Mouse (Mus musculus): ENCODE results near the gene Aff3. TPM values are rescaled to one million over a fixed set of nuclear protein-coding genes. Genes with fewer than 3 reads are reported as not detected.

Aff3 gene
- polyA plus RNA-seq, 1 experiment from 2014 or later, result 29.5 TPM

DNA sequence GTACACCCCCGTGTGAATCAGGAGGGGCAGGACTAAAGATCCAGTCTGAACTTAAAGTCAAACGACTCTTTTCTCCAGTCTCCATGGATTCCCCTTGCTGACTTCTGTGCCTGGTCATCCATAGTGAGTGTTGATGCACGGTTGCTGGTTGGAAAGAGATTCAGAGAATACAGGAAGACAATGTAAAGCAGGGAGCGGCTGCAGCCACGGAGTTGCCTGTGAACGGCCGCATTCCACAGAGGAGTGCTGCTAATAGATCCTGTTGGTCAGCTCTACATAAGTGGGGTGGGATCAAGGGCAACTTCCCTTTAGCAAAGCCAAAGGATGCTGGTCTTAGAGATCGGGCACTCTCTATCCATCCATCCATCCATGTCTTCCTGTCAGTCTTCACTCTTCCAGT lies 410.3 kb downstream of the Aff3 start:
- Histone ChIP-seq H3K4me3 (replicated peaks; ENCODE audit: low read length) (no peak overlapping the region), H3K27me3 (ENCODE audit: control insufficient read depth, insufficient read depth, low read length) (no peaks in the 10 kb centered on the region), H3K9me3 (ENCODE audit: control insufficient read depth, low read length) (no peaks in the 10 kb centered on the region), H3K36me3 (replicated peaks; ENCODE audit: control insufficient read depth, insufficient read depth) (no peaks in the 10 kb centered on the region; the same call in 1 of the 2 replicates), H3K4me1 (replicated peaks; ENCODE audit: control insufficient read depth, insufficient read depth, low read length) (peaks cover 15% of the 10 kb centered on the region; the same call in 1 of the 2 replicates), H3K4me2 (replicated peaks) (no peak overlapping the region), H3K27ac (no peak overlapping the region), H3K9ac (no peak overlapping the region)
- ATAC-seq (ENCODE audit: low FRiP score) (no peak), DNase-seq (ENCODE audit: low spot score) (no peak)
- 77% methylated on average over 8 of the region's 8 CpGs for WGBS

DNA sequence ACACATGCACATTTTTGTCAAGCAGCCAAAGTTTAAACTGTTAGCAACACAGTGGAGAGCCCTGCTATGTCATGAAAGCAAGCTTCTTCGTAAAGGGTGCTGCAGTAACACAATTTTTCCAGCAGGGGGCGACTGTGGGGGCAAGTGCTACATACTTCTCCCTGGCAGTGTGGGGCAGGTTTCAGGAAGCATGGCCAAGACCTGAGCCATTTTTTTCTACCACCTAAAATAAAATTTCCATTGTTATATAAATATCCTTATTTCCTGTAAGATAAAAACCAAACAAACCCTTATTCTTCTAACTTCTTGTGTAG lies 412.0 kb downstream of the Aff3 start:
- H3K4me3 ChIP-seq (replicated peaks; ENCODE audit: low read length), result no peak overlapping the region
- WGBS, result 40% methylated on average over 2 of the region's 2 CpGs
- H3K9ac ChIP-seq, result no peak overlapping the region
- H3K27ac ChIP-seq, result no peak overlapping the region
- DNase-seq (ENCODE audit: low spot score) (peak; percentile 50), ATAC-seq (ENCODE audit: low FRiP score) (no peak)
- peaks cover 22% of the 10 kb centered on the region; the same call in 1 of the 2 replicates for H3K4me1 ChIP-seq (replicated peaks; ENCODE audit: control insufficient read depth, insufficient read depth, low read length)
- H3K9me3 ChIP-seq (ENCODE audit: control insufficient read depth, low read length), result no peaks in the 10 kb centered on the region
- H3K27me3 ChIP-seq (ENCODE audit: control insufficient read depth, insufficient read depth, low read length), result no peaks in the 10 kb centered on the region
- no peaks in the 10 kb centered on the region; the same call in 1 of the 2 replicates for H3K36me3 ChIP-seq (replicated peaks; ENCODE audit: control insufficient read depth, insufficient read depth)
- no peak overlapping the region for H3K4me2 ChIP-seq (replicated peaks)

DNA sequence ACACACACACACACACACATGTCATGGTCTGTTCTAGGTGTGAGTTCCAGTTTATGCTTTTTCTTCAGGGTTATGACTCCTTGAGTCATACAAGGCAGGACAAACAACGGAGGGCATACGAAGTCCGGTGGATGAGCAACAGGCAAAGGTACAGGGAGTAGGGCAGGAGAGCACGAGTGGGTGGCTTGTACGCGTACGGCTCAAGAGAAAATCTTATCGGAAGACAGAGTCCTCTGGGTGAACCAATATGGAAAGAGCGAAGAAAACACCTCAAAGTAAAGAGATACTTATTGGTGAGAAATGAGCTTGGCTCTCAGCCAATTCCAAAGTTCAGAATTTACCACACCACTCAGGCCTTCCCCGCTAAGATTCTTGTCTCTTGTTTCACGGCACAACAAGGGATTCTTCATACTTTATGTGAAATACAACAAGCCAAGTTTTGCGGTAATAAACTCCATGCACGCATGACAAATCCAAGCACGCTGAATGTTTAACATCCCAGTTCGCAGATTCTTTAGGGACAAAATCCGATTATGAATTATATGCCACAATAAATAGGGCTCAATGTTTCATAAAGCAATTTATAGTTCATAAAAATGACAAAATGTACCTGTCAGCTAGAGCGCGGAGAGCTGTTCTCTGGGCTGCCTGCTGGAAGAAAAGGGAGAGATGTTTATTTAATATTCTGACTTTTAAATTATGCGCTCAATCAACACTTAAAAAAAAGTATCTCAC lies 412.6 kb downstream of the Aff3 start:
- Histone ChIP-seq H3K36me3 (replicated peaks; ENCODE audit: control insufficient read depth, insufficient read depth) (no peaks in the 10 kb centered on the region; the same call in 1 of the 2 replicates), H3K27me3 (ENCODE audit: control insufficient read depth, insufficient read depth, low read length) (no peaks in the 10 kb centered on the region), H3K4me1 (replicated peaks; ENCODE audit: control insufficient read depth, insufficient read depth, low read length) (peaks cover 22% of the 10 kb centered on the region; the same call in 1 of the 2 replicates), H3K9me3 (ENCODE audit: control insufficient read depth, low read length) (no peaks in the 10 kb centered on the region), H3K4me2 (replicated peaks) (no peak overlapping the region), H3K27ac (no peak overlapping the region), H3K9ac (no peak overlapping the region), H3K4me3 (replicated peaks; ENCODE audit: low read length) (no peak overlapping the region)
- DNase-seq (ENCODE audit: low spot score), result no peak
- ATAC-seq (ENCODE audit: low FRiP score), result no peak
- WGBS, result 83% methylated on average over 19 of the region's 19 CpGs

DNA sequence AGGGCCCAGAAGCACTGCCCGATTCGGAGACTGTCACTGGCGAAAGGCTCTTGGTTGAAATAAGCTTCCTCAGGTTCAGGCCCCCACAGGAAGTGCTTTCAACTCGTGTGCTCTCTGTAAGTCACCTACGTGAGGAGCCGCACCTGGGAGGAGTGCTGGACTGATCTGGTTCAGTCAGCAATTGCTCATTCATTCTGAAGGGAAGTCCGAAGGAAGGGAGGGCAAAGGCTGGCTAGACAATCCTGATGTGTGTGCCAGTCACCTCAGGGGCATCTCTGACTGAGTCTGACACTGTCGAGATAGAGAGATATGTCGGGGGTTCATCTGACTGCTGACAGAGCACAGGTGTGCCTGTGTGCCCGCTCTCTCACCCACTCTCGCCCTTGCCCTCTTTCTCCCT lies 413.3 kb downstream of the Aff3 start:
- no peak for ATAC-seq (ENCODE audit: low FRiP score)
- 91% methylated on average over 11 of the region's 11 CpGs for WGBS
- DNase-seq (ENCODE audit: low spot score), result no peak
- no peak overlapping the region for H3K9ac ChIP-seq
- no peak overlapping the region for H3K4me2 ChIP-seq (replicated peaks)
- no peaks in the 10 kb centered on the region for H3K27me3 ChIP-seq (ENCODE audit: control insufficient read depth, insufficient read depth, low read length)
- peaks cover 24% of the 10 kb centered on the region; the same call in 1 of the 2 replicates for H3K4me1 ChIP-seq (replicated peaks; ENCODE audit: control insufficient read depth, insufficient read depth, low read length)
- no peaks in the 10 kb centered on the region; the same call in 1 of the 2 replicates for H3K36me3 ChIP-seq (replicated peaks; ENCODE audit: control insufficient read depth, insufficient read depth)
- no peak overlapping the region for H3K4me3 ChIP-seq (replicated peaks; ENCODE audit: low read length)
- H3K9me3 ChIP-seq (ENCODE audit: control insufficient read depth, low read length), result no peaks in the 10 kb centered on the region
- no peak overlapping the region for H3K27ac ChIP-seq

DNA sequence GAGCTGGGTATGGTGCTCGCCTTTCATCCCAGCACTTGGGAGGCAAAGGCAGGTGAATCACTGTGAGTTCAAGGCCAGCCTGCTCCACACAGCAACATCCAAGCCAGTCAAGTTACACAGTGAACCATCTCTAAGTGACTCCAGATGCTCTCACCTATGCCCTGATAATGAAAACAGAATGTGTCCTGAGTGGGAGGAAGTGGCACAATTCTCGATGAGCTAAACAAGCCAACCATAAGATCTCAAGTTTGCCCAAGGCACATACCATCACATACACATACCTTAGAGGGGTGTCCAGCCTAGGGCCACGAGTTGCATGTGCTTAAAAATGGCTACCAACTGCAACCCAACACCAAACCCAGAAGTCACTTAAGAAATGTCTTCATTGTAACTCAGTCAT lies 414.5 kb downstream of the Aff3 start:
- Histone ChIP-seq H3K9ac (no peak overlapping the region), H3K9me3 (ENCODE audit: control insufficient read depth, low read length) (no peaks in the 10 kb centered on the region), H3K4me2 (replicated peaks) (no peak overlapping the region), H3K27me3 (ENCODE audit: control insufficient read depth, insufficient read depth, low read length) (no peaks in the 10 kb centered on the region), H3K36me3 (replicated peaks; ENCODE audit: control insufficient read depth, insufficient read depth) (no peaks in the 10 kb centered on the region; the same call in 1 of the 2 replicates), H3K27ac (no peak overlapping the region), H3K4me1 (replicated peaks; ENCODE audit: control insufficient read depth, insufficient read depth, low read length) (peaks cover 19% of the 10 kb centered on the region; the same call in 1 of the 2 replicates), H3K4me3 (replicated peaks; ENCODE audit: low read length) (no peak overlapping the region)
- WGBS, result 87% methylated on average over 3 of the region's 3 CpGs
- ATAC-seq (ENCODE audit: low FRiP score) (no peak), DNase-seq (ENCODE audit: low spot score) (no peak)

DNA sequence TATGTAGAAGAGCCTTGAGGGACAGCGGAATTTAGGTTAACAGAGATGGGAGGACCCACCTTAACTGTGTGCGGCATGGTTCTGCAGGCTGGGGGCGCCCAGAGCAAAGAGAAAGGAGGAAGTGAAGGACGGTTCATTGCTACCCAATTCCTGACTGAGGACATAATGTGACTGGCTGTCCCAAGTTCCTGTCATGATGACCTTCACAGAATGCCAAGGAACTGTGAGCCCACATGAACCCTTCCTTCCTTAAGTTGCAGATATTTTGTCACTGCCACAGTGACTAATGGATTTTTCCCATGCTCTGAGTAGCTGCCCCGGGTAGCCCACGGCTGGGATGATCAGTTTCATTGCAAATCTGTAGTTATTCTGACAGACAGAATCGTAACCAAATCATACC lies 415.2 kb downstream of the Aff3 start:
- WGBS, result 82% methylated on average over 7 of the region's 7 CpGs
- no peak for ATAC-seq (ENCODE audit: low FRiP score)
- H3K9ac ChIP-seq, result no peak overlapping the region

DNA sequence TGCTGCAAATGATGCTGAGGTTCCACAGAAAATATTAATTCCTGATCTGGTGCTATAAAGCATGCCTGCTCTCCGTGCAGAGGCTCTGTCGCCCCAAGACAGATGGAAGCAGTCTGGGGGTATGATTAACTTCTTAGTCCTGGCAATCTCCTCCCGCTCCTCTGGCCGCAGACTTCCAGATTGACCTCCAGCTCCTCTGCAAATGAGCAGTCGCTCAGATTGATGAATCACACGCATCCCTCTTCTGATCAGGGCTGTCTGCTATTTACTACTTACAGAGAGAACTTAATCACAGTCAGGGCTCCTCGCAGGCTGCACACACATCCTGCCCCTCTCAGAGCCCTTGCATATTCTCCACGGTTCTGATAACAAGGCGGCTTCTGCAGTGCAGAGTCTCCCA lies 416.7 kb downstream of the Aff3 start:
- no peaks in the 10 kb centered on the region; the same call in 1 of the 2 replicates for H3K36me3 ChIP-seq (replicated peaks; ENCODE audit: control insufficient read depth, insufficient read depth)
- WGBS, result 32% methylated on average over 9 of the region's 9 CpGs
- no peak overlapping the region; the same call in 1 of the 2 replicates for H3K9ac ChIP-seq
- no peak for DNase-seq (ENCODE audit: low spot score)
- ATAC-seq (ENCODE audit: low FRiP score), result peak; percentile 46; the same call in 1 of the 2 replicates
- no peak overlapping the region for H3K4me2 ChIP-seq (replicated peaks)
- peak overlapping the region; percentile 63 for H3K27ac ChIP-seq
- no peaks in the 10 kb centered on the region for H3K27me3 ChIP-seq (ENCODE audit: control insufficient read depth, insufficient read depth, low read length)
- no peaks in the 10 kb centered on the region for H3K9me3 ChIP-seq (ENCODE audit: control insufficient read depth, low read length)
- H3K4me1 ChIP-seq (replicated peaks; ENCODE audit: control insufficient read depth, insufficient read depth, low read length), result peaks cover 18% of the 10 kb centered on the region; the same call in 1 of the 2 replicates
- no peak overlapping the region for H3K4me3 ChIP-seq (replicated peaks; ENCODE audit: low read length)

More for the DNA sequence above, 415.2 kb downstream of the Aff3 start:
- Histone ChIP-seq H3K4me1 (replicated peaks; ENCODE audit: control insufficient read depth, insufficient read depth, low read length) (peaks cover 18% of the 10 kb centered on the region; the same call in 1 of the 2 replicates), H3K27ac (no peak overlapping the region), H3K4me2 (replicated peaks) (no peak overlapping the region), H3K36me3 (replicated peaks; ENCODE audit: control insufficient read depth, insufficient read depth) (no peaks in the 10 kb centered on the region; the same call in 1 of the 2 replicates), H3K9me3 (ENCODE audit: control insufficient read depth, low read length) (no peaks in the 10 kb centered on the region), H3K4me3 (replicated peaks; ENCODE audit: low read length) (no peak overlapping the region), H3K27me3 (ENCODE audit: control insufficient read depth, insufficient read depth, low read length) (no peaks in the 10 kb centered on the region)
- no peak for DNase-seq (ENCODE audit: low spot score)

DNA sequence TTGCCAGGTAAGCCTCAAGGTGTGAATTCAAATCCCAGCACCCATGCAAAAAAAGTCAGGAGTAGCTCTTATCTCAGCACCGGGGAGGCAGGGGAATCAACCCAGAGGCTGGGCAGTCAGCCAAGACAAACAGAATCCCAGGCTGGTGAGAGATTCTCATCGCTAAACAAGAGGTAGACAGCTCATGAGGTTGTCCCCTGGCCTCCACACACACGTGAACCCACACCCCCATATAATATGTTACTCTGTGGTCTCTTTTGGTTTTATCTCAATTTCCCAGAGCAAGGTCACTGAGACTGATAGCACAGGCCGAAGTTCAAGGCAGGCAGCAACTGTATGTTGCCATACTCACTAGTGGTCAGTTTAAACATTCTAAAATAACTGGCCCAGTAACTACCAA lies 422.2 kb downstream of the Aff3 start:
- H3K27me3 ChIP-seq (ENCODE audit: control insufficient read depth, insufficient read depth, low read length), result no peaks in the 10 kb centered on the region
- H3K36me3 ChIP-seq (replicated peaks; ENCODE audit: control insufficient read depth, insufficient read depth), result no peaks in the 10 kb centered on the region
- no peak overlapping the region for H3K9ac ChIP-seq
- H3K4me2 ChIP-seq (replicated peaks), result no peak overlapping the region
- no peaks in the 10 kb centered on the region for H3K9me3 ChIP-seq (ENCODE audit: control insufficient read depth, low read length)
- WGBS, result 66% methylated on average over 4 of the region's 4 CpGs
- H3K27ac ChIP-seq, result no peak overlapping the region
- no peak for ATAC-seq (ENCODE audit: low FRiP score)
- H3K4me3 ChIP-seq (replicated peaks; ENCODE audit: low read length), result no peak overlapping the region
- H3K4me1 ChIP-seq (replicated peaks; ENCODE audit: control insufficient read depth, insufficient read depth, low read length), result peaks cover 7% of the 10 kb centered on the region; the same call in 1 of the 2 replicates
- DNase-seq (ENCODE audit: low spot score), result no peak

DNA sequence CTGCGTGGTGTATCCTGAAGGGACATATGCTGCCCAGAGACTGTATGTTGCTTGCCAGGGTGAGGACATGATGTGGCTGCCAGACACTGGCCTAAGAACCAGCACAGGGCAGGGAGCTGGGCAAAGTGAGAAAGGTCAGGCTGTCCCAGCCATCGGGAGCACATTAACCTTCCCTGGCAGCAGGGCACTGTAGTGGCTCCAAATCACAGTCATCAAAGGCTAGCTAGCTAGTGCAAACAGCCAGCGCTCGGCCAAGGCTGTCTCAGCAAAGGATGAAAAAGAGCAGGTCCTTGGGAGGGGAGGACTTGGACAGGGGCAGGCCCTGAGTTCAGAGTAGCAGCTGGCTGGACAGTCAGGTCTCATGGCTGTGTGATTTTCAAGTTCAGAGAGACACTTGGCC lies 423.0 kb downstream of the Aff3 start:
- no peak overlapping the region for H3K27ac ChIP-seq

More for the DNA sequence above, 423.0 kb downstream of the Aff3 start:
- WGBS, result 86% methylated on average over 4 of the region's 4 CpGs
- Histone ChIP-seq H3K4me1 (replicated peaks; ENCODE audit: control insufficient read depth, insufficient read depth, low read length) (no peaks in the 10 kb centered on the region), H3K4me3 (replicated peaks; ENCODE audit: low read length) (no peak overlapping the region), H3K36me3 (replicated peaks; ENCODE audit: control insufficient read depth, insufficient read depth) (no peaks in the 10 kb centered on the region), H3K9ac (no peak overlapping the region), H3K27me3 (ENCODE audit: control insufficient read depth, insufficient read depth, low read length) (no peaks in the 10 kb centered on the region), H3K9me3 (ENCODE audit: control insufficient read depth, low read length) (no peaks in the 10 kb centered on the region), H3K4me2 (replicated peaks) (no peak overlapping the region)
- no peak for ATAC-seq (ENCODE audit: low FRiP score)
- DNase-seq (ENCODE audit: low spot score), result no peak

Measured in hindbrain, embryonic 14.5 days (tissue).